Mouse (Mus musculus) lung, postnatal 14 days (tissue): Measurements from ENCODE around the gene Aloxe3.
A peak's percentile ranks its signal among the peaks of the same experiment; 100 is the strongest.
"Not testable (repeated sequence)": the region's sequence is repeated elsewhere in the genome, so short reads cannot be mapped to it uniquely, and the experiment has no call there.

Experiments
- DNase-seq: peaks from one replicate; pipeline ENCODE4 v3.0.0; 2021

The Aloxe3 gene

DNA sequence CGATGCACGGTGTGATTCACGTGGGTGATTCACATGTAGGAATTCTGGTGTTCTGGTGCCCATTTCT lies at the start of gene Aloxe3:
Gene Aloxe3 (plus strand): TSS at position 45 of the 67 bp plus-strand sequence.
- DNase-seq = no peak

DNA sequence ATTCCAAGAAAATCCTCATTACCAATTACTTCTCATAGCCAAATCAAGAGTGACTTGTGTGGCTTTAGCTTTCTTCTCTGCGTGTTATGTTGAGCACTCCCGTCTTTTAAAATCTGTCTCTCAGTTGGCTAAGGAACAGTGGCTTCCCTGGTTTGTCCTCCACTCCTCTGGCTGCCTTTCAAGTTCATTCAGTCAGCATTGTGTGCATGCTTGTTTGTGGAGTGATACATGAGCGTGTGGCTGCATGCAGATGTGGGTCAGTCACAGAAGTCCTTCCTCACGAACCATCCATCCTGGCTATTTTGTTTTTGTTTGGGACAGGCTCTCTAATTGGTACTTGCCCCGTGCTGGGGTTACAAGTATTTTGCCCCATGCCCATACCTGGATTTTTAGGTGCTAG lies 49.1 kb upstream of the Aloxe3 start:
- no peak for DNase-seq

DNA sequence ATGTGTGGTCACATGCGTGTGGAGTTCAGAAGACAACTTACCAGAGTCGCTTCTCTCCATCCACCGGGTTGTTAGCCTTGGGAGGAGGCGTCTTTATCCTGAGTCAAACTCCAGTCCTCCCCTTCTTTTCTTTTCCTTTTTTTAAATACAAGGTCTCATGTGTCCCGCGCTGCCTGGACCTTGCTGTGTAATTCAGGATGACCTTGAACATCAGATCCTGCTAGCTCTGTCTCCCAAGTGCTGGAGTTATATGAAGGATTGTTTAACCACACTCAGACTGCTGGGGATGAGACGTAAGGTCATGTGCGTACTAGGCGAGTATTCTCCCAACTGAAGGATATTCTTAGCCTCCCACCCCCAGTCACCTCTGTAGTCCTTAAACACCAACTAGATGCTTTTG lies 48.4 kb upstream of the Aloxe3 start:
- DNase-seq = no peak

DNA sequence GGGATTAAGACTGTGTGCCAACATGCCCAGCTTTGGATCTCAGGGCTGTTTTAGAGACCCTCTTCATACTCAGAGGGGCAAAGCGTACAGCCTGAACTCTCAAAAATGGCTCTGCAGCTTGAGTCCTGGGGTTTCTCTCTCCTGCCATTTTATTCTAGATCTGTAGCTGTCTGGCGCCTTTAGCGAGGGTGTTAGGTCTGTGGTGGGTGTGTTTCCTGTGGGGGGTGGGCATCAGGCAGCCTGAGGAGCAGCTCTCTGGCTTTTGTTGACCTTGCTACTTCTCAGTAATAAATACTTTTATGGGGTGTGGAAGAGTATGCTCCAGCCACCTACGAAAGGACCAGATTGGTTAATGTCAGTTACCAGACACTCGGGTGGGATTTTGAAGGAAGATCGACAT lies 47.7 kb upstream of the Aloxe3 start:
- no peak for DNase-seq

DNA sequence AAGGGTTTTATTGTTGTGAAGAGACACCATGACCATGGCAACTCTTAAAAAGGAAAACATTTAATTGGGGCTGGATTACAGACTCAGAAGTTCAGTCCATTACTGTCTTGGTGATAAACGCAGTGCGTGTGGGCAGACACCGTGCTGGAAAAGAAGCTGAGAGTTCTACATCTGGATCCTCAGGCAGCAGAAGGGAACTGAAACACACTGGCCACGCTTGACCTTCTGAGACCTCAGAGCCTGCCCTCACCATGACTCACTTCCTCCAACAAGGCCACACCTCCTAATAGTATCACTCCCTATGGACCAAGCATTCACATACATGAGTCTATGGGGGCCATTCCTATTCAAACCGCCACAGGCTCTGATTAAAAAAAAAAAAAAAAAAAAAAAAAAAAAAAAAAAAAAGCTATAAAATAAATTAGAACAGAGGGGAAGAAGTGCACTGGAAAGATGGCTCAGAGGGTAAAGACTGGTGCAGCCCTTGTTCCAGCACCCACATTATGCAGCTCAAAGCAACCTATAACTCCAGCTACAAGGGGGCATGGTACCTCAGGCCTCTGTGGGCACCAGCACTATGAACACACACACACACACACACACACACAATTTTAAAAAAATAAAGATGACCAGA lies 46.8 kb upstream of the Aloxe3 start:
- no peak for DNase-seq

DNA sequence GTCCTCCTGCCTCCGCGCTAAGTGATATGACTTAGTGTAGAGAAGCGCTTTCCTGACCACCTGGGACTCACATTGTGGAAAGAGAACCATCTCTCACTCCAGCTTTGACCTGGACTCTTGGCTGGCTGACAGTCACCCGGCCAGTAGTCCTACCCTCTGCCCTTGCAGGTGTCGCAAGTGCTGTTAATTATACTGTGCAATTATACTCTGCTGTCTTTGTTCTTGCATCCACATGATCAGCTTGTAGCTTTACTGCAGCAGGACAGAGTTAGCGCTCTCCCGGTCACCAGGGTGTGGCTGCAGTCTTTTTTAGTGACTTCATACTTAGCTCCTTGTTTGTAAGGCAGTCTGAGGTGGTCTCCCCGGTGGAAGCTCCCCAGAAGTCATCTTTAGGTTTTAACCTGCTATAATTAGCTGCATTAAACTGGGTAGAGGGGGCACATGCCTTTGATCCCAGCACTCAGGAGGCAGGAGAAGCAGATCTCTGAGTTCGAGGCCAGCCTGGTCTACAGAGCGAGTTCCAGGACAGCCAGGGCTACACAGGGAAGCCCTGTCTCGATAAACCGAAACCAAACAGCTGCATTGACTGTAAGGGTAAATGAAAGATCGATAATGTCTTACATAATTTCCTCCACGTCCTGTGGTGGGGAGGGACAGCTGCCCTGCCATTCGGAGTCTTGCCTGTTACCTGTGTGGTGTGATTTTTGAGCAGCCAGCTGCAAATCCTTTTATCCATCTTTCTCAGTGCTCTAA lies 45.4 kb upstream of the Aloxe3 start:
- no peak for DNase-seq

DNA sequence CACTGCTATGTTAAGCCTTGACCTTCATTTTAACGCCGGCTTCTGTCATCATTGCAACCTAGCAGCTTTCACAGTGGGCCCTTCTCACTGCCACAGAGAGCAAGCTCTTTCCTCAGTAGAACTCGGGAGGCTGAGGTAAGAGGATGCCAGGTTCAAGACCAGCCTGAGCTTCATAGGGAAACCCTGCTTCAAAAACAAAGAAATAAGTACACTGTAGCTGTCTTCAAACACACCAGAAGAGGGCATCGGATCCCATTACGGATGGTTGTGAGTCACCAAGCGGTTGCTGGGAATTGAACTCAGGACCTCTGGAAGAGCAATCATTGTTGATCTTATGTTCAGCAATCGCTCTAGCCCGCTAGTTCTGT lies 44.9 kb upstream of the Aloxe3 start:
- DNase-seq = no peak

DNA sequence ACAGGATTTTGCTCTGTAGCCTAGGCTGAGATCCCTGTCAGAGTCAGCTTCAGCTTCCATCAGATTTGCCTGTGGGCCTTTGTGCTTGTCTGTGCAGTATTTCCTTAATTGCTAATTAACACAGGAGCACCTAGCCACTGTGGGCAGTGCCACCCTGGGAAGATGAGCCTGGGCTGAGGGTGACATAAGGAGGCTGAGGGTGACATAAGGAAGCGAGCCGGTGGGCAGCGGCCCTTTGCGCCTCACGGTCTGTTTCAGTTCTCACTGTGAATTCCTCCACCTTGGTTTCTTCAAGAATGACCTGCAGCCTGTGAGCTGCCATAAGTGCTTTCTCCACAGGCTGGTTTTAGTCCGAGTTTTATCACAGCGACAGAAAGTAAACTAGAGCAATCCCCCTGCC lies 44.1 kb upstream of the Aloxe3 start:
- no peak for DNase-seq

DNA sequence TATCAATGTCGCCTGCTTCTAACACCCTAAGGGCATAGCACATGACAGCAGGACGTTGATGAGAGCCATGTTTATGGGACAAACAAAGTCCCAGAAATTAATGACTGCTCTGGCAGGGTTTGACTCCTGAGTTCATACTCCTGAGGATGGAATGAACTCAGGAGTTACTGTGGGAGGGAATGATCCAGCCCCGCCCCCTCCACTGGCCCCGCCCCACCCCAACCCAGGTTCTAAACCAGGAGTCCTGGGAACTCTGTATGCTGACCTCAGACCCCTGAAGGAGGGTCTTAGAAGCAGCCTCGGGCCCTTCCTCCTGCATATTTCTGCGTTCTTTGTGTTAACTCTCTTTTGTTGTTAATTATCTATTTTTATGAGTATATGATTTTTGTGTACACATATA lies 40.1 kb upstream of the Aloxe3 start:
- DNase-seq = no peak

DNA sequence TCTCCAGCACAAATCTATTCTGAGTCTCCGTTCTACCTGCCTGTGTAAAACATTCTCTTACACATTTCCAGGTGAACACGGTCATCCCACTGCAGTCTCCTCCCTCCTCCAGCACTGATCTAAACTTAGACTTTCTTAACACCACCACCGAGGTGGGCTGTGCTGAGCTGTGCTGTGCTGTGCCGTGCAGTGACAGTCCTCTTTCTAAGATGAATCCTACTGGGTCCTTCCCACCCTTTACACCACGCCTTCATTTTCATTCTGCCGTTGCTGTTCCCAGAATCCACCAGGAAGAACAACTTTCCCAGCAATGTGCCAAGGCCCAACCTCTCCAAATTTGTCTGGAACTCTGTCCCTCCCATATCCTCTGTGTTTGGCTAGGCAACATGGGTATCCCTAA lies 39.3 kb upstream of the Aloxe3 start:
- DNase-seq = no peak

DNA sequence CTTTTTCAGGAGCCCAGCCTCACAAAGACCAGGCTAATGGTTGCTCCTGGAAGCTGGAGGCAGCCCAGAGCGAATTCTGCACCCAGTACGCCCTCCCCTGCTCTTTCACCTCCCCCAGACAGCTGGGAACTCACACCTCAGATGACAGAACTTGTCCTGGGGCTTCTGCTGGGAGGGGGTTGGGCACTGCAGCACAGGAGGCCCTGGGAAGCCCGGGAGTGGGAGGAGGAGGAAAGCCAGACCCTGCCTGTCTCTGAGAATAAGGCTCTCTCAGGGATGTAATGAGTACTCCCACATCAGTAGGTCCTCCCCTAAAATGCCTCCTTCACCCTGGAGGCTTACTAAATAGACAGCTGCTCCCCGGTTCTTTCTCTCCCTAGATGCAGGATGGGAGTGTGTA lies 38.6 kb upstream of the Aloxe3 start:
- no peak for DNase-seq

DNA sequence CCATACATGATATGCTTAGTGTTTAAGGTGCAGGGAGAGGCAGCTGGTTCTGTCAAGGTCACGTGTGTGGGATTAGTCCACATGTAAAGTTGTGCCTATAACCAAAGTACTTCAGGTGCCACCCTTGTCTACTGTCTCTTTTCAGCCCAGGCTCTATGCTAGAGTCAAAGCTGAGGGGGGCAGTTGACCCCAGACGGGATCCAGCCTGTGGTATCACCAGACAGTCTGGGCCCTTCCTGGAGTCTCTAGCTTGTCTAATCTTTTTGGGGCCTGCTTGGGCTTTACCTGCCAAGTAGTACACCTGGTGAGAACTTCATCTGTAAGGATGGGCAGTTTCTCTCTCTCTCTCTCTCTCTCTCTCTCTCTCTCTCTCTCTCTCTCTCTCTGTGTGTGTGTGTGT lies 38.1 kb upstream of the Aloxe3 start:
- DNase-seq = no peak

DNA sequence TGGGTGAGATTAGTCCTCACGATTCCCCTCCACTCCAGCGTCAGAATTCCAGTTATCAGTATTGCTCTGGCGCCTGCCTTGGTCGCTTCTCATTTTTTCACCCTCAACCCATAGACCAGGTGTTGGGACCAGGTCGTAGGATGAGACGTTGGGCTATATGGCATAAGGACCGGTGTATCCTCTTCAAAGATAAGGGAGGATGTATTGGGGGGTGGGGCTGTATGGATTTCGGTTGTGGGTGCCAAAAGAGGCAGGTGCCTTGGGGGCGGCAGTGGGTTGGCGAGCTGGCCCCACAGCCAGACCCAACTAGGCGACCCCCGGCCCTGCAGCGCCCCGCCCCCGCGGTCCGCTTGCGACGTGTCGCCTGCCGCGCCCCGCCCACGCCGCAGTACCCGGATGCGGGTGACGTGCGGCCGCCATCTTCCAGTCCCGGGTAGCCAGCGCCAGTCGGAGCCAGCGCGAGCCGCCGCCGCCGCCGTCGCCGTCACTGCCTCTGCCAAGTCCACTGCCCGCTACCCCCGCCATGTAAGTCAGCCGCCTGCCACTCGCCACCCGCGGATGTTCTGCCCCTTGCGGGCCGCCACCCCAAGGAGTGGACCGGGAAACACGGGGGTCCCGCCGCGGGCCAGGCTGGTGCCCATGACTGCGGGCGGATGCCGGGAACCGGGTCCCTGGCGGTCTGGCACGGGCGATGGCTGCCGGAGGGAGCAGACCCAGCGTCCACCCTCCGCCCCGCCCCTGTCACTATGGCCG lies 37.4 kb upstream of the Aloxe3 start, which contains the start of gene Vamp2:
Gene Vamp2 (plus strand): TSS at position 388 of the 753 bp plus-strand sequence.
- DNase-seq = peak; percentile 91

DNA sequence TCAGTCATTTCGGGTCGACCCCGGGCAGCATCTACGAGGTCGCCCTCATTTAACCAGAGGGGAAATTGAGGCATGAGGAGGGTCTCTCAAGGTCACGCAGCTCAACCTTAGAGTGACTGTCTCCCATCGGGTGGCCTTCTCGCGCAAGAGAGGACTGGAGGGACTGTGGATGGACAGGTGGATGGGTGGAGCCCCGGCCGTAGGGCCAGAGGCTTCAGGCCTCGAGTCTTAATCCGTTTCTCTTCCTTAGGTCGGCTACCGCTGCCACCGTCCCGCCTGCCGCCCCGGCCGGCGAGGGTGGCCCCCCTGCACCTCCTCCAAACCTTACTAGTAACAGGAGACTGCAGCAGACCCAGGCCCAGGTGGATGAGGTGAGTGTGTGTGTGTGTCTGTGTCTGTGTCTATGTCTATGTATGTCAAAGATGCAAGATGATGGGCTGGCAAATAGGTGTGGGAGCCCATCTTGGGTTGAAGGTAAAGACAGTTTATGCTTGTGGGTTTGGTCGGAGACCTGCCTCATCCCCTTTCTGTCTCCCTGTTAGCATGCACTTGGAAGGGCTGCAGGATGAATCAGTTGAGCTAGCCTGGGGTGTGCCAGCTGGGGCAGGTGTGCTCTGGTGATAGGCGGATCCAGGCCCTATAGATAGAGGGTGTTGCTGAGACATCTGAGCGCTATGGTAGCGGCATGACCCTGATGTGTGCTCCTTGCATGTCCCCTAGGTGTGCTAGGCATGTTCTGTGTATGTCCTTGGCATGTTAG lies 36.7 kb upstream of the Aloxe3 start:
- DNase-seq = no peak

DNA sequence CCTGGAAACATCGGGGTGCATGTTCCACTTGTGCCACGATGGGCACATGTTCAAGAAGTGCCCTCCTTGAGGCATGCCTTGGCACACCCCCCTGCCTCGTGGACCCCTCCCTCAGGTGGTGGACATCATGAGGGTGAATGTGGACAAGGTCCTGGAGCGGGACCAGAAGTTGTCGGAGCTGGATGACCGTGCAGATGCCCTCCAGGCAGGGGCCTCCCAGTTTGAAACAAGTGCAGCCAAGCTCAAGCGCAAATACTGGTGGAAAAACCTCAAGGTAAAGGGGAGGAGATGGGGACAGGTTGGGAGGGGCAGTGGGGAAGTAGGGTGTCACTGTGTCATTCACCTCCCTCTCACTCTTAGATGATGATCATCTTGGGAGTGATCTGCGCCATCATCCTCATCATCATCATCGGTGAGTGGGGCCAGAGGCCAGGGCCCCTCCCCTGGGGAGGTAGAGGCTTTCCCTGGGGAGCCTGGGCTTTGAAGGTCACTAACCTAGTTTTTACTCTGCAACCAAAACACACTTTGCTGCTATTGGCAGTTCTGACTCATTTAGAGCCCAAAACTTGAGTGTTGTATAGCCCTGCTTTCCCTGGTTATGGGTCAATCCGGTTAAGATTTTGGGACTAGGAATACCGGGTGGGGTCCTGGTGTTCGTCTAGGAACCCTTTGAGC lies 35.9 kb upstream of the Aloxe3 start:
- DNase-seq = no peak

DNA sequence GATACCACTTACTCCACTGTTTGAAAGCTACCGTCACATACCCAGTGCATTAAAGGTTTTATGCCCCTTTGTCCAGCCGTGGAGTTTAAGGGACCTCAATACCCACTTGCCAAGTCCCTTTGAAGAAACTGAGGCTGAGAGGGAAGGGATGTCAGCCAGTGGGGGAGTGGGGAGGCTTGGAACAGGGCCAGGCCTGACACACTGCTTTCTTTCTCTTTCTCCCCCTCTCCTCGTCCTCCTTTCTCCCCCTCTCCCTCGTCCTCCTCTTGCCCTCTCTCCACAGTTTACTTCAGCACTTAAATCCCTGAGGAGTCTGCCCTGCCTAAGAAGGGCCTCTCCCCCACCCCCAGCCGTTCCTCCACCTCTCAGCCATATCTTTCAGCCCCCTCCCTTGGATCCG lies 35.3 kb upstream of the Aloxe3 start:
- DNase-seq = no peak

DNA sequence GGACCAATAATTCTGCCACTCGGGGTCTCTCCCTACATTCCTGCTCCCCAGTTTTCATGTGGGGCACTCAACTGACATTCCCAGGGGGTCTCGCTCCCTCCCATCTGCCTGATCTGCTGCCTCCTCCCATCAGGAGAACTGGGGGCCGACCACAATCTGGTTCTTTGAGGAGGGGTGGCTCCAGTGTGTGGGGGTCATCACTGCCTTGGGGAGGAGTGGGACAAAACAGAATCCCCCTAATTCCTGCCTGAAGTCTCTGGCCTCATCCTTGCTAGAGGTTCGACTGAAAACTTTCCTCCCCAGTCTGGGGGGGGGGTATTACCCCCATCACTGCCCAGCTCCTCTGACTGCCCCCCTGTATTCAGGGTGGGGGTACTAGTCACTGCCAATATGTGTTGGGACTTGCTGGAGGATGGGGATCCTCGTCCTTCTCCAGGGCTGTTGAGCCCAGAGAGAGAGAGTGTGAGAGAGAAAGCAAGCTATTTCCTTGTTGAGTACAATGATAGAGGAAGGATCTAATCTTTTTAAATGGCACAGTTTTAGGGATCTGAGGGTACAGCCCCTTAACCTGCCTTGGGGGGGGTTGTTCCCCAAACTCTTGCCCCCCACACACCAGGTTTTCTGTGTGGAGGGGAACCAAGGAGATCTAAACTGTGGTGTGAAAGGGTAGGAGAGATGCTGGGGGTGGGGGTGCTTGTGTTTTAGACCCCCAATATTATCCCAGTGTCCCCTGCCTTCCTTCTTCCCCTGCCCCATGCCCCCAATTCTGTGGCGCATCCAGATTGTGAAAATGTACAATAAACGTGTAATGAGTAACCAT lies 33.9 kb upstream of the Aloxe3 start:
- DNase-seq = no peak

DNA sequence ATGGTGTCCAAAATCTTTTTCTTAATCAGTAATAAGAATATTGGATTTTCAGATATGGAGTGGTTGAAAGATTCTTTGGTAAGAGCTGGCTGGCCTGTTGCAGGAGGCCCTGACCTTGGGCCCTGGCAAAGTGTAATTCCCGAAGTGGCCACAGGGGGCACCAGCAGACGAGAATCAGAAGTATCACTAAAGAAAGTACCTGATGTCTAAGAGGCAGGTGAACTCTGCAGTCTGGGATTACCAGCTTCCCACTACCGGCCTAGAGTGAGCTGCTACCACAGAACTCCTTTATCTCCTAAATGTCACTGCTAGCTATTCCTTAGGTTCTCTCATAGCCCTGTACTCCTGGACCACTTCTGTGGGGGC lies 33.3 kb upstream of the Aloxe3 start:
- DNase-seq = peak; percentile 95

DNA sequence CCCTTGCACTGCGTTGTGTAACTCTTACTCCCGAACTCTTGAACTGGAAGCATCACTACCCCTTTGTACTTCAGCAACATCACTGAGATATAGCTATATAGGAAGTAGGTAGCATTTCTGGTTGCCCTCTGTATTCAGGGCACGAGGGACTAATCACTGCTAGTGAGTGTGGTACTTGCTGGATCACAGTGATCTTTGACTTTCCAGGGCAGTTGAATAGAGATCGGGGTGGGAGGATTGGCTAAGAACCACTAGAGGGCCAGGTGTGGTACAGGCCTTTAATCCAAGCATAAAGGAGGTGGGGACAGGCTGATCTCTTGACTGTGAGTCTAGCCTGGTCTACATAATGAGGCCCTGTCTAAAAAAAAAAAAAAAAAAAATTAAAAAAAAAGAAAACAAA lies 32.8 kb upstream of the Aloxe3 start:
- DNase-seq = no peak

DNA sequence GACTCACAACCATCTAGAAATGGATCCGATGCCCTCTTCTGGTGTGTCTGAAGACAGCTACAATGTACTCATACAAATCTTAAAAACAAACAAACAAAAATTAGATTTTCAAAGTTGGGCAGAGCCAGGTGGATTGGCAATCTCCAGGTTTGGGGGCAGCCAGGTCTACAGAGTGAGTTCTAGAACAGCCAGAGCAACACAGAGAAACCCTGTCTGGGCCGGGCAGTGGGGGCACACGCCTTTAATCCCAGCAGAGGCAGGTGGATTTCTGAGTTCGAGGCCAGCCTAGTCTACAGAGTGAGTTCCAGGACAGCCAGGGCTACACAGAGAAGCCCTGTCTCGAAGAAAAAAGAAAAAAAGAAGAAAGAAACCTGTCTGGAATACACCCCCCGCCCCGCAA lies 31.8 kb upstream of the Aloxe3 start:
- not testable (repeated sequence) for DNase-seq

DNA sequence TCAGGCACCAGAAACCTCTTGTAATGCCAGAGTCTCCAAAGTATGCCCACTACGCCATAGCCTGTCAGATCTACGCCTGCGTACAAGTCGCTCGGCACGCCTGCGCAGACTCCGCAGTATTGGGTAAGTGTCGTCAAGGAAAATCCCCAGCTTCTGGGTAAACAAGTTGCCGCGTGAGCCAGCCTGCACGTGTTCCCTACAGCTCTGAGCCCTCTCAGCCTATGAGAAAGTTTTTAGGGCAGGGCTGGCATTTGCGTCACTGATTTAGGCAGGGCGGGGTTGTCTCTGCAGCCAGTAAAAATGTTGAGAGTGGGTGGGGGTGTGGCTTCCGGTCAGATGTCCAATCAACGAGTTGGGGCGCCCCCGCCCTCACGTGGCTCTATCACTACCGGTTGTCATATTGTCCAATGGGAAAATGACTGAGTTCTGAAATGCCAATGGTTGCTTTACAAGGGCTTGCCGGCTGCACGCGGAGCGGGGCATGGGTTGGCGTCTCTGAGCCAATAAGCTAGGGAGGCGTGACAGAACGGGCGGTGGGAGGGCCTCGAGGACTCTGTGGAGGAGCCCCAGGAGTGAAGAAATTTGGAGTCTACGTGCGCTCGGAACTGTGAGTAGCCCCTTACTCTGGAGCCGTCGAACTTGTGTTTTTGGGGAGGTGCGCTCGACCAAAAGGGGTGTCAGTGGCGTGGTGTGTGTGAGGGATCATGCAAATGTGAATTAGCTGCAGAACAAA lies 30.8 kb upstream of the Aloxe3 start, which contains the start of gene Per1:
Gene Per1 (plus strand): TSS at position 521 of the 733 bp plus-strand sequence.
- DNase-seq = peak; percentile 98
